Mouse (Mus musculus) cerebellum, adult 9-10 months (tissue): Measurements from ENCODE around the gene Loxl1.

Experiments used
- DNase-seq: peaks from one replicate; pipeline ENCODE4 v3.0.0; 2022

The Loxl1 gene

DNA sequence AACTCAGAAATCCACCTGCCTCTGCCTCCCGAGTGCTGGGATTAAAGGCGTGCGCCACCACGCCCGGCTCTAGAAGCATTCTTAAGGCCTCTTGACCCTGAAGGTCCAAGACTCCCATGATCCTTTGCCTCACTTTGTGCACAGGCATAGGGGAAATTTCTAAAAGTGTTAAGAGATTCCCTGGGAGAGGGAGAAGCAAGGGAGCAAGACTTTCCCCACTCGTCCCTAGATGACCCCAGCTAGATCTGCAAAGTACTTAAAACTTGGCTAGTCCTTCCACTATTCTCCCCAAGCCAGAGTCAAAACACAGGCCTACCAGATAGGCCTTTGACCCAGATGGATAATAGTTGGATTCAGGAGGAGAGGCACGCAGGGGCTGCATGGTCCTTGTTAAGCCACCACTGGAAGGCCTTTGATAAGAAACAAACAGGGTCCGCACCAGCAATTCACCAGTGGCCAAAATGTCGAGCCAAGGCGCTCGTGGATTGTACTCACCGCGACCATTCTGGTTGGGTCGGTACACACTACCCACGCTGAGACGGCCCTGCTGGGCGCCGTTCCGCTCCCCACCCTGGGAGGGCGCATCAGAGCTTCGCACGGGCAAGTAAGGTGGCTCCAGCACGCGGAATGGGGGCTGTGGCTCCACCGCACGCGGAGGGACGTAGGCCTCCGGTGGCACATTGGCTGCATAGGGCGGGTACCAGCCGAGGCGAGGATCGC lies 1.6 kb downstream of the Loxl1 start:
- DNase-seq, result no peak

DNA sequence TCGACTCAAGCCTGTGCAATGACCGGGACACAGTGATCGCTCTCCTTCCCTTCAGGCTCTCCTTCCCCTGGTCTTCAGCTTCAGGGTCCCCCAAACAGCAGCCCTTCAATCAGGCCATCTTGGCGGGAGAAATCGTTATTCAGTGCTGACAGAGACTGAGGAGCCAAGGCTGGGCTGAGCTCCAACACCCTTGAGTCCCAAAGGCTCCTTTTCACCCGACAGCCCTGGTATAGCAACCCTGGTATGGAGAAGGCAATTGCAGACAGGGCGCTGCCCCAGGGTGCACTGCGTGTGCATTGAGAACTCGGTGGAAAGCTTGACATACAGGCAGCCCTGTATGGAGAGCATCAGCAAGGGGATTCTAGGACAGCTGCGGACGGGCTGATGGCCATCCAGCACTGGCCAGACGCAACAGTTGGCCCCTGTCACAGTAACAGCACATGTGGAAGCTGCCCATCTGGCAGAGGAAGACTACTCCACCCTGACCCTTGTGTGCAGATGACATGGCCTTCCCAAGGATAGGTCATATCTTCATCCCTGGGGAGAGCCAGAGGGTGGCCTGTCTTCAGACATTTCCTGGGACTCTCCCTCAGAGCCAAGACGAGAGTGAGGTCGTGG lies 2.8 kb downstream of the Loxl1 start:
- no peak for DNase-seq

DNA sequence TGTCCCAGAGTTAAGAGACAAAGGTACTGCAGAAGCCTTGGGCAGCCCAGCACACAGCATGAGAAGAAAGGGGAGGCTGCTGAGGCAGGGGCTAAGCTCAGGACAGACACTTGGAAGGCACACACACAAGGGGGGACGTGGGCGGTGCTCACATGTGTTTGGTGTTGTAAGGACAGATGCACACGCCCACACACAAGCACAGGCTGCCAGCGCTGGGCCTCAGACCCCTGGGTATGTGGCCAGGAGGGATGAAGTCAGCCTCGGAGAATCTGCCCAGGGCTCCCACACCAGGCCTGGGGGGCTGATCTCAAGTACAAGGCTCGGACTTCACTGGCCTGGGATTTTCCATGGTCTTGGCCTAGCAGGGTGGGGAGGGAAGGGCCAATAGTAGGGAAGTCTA lies 4.6 kb downstream of the Loxl1 start:
- no peak for DNase-seq

DNA sequence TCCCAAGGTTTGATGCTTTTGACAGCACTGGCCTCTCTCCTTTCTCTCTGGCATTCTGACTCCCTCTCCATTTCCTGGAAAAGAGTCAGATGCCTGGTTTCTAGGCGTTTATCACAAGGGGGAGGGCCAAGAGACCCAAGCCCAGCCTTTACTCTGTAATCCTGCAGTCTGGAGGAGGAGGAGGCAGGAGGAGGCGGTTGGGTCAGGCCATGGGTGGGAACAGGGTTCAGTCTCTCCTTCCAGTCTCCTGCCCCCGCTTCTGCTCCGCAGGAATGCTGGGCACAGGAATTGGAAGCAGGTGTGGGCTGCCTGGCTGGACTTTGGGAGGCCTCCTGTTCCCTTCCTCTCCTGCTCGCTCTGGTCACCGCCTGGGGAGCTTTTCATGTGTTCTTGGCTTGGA lies 7.3 kb downstream of the Loxl1 start:
- peak; percentile 15 for DNase-seq

DNA sequence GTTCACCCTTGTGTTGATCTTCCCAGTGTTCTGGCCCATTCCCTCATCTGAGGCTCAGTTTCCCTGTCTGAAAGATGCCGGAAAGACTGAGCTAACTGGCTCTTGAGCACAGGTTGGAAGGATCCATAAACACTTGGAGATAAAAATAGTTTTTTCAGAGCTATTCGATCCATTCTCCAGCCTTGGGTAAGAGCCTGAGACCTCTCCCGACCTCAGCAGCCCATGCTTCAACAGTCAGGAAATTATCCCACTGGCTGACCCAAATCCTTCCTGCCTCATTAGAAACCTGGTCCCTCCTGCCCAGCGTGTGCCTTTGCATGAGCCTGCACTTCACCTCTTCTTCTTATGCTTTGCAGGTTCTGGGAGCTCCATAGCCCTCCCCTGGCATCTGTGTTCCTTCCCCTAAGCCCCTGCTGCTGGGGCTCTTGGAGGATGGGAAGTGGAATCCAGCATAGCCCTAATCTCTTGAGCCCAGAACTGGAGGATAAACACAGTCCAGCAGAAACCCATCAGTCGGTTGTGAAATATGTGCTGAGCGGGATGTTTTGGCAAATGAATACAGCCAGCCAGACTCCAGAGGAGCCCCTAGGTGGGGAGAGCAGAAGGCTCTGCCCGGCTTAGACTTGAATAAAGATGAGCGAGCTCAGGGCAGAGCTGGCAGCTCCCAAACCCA lies 9.3 kb downstream of the Loxl1 start:
- no peak for DNase-seq

DNA sequence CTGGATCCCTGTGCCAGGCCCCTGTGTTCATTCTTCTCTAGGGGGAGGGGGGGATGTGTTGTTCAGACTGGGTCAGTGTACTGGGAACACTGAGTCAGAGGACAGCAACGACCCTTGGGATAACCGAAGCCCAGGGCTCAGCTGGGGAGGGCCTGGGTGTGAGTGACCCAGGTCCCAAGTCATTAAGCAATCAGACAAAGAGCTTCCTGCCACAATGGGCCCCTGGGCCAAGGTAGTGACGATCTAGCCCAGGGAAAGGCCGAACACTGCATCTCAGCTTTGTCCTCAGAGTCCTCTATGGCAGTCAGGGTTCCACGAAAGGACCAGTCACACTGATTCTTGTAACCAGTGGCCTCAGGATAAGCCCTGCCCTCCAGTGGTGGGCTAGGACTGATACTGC lies 9.9 kb downstream of the Loxl1 start:
- no peak for DNase-seq

DNA sequence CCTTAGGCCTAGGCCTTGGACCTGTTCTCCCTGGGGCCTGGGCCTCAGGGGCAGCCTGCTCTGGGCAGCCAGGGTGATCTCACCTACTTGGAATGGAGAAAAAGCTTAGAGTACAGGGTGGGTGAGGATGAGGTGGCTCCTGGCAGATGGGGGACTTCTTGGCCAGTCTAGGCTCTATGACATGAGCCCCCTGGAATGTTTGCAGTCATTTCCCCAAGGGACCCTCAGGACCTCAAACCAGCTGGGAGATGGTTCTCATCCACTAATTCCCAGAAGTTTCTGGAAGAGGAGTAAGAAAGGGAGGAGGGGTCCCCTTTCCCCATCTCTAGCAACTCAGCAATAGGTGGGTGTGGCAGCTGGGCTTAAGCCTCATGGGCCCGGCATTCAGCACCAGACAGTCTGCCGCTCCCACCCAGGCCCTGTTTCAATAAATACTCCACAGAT lies 13.6 kb downstream of the Loxl1 start:
- DNase-seq, result no peak

DNA sequence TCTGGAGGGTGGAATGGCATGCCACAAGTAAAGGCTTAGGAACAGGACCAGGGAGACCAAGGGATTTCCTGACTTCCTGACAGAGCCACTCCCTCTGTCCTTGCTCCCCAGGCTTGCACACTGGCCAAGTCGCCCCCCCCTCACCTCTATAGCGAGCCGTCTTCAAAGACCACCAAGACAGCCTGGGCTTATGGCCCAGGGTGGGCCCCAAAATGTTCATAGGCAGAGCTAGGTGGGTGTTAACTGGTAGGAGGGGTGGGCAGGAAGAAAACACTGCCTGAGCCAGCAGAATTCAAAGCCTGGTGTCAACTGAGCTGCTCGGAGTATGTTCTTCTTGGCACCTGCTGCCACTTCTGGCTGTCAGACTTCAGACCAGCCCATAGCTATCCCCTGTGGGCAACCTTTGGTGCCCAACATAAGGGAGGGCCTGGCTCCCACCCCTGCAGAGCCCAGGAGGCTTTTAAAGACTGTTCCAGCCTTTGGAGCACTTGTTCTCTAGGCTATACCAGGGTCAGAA lies 15.0 kb downstream of the Loxl1 start:
- DNase-seq, result no peak

DNA sequence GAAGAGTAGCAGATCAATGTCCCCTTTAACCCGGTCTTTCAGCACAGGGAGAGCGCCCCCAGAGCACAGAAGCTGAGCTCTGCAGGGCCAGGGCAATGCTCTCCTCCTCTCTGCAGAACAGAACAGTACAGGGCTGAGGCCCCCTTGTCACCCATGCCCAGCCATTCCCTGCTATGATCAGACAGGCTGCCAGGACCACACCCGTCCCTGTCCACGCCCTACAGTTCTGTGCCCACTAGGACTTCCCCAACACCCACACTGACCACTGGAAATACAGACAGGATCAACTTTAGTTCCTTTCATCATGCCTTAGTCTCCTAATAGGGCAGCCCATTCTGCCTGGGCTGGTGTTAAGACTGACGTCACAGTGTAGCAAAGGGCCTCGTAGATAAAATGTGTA lies 15.9 kb downstream of the Loxl1 start:
- DNase-seq, result no peak

DNA sequence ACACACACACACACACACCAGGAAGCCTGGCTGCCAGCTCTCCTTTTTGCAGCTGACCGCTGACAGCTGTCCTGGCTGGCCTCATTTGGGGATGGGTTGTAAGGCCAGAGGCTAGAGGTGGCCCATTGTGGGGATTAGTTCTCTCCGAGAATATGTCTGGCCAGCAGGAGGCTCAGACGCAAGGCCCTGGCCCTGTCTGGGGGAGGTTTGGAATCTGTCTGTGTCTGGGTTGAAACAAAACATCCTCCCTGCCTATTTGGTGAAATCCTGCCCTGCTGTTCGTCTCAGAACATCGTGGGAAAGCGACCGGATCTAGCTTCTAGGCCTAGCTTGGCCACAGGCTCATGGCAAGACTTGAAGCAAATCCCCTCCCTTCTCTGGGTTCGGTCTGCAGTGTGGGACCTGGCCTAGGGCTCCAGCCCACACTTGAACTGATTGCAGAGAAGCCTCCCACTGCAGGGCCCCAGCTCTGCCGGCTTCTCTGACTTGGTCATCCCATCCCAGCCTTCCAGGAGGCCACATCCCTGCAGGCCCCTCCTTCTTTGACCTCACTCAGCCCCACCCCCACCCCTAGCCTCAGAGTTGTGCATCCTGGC lies 17.1 kb downstream of the Loxl1 start:
- DNase-seq, result no peak

DNA sequence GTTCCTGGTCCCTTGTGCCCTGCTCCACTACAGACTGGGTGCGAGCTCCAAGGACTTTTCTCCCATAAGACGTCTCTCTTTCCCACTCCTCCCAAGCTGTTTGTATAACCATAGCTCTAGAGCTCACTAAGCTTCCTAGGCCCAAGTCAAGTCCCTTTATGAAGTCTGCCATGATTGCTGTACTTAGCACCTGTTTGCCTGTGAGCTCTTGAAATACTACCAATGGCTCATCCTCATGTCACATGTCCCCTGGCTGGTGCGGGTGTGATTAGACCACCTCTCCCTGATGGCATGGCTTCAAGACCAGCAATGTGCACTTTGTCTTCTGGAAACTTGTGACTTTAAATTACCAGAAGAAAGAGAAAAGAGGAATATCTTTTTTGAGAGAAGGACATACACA lies 17.6 kb downstream of the Loxl1 start:
- DNase-seq, result no peak

DNA sequence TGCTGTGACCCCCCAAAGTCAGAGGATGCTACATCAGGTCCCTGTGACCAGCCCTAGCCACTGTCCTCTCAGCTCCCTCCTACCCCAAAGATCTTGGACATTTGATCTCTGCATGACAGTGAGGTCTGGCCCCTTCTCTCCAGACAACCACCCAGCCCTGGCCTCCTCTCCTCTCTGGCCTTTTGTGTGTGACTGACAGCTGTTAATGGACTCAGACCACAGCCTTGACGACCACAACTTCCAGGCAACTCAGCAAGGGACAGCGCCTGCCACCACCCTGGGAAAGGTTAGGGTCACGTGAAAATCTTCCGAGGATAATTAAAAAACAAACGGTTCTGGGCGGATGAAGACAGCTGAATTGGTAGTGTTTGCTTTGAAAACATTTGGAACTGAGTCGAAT lies 18.5 kb downstream of the Loxl1 start:
- DNase-seq, result no peak

DNA sequence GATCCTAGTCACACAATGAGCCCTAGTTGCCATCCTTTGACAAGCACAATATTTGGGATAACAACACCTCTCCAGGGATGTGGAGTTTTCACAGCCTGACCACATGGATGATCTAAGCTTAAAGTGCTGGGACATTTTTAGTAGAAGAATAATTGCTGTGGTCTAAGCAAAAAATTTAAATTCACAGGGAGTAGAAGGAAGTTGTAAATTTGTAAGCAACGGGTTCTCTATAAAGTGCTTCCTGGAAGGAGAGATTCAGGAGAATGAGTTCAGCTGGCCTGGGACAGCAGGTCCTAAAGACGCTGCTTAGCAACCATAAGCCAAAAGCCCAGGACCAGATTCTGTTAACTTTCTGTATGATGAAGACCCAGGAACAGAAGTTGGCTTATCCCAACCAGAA lies 23.1 kb downstream of the Loxl1 start:
- no peak for DNase-seq

DNA sequence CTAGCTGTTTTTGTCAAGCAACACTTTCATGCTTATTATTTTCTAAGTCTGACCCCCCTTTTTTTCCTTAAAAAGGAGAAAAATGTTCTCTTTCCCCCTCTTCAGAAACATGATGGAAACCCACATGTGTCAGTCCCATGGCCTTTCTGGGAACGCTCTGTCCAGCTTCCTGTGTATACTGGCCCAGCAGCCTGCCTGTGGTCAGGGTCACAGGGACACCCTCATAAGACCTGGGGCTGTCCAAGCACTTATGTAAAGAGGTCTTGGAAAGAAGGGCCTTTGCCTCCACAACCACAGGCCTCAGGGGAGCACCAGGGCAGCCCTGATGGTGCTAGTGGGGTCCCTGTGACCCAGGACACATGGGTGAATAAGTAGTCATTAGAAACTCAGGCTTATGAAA lies 23.9 kb downstream of the Loxl1 start:
- no peak for DNase-seq

DNA sequence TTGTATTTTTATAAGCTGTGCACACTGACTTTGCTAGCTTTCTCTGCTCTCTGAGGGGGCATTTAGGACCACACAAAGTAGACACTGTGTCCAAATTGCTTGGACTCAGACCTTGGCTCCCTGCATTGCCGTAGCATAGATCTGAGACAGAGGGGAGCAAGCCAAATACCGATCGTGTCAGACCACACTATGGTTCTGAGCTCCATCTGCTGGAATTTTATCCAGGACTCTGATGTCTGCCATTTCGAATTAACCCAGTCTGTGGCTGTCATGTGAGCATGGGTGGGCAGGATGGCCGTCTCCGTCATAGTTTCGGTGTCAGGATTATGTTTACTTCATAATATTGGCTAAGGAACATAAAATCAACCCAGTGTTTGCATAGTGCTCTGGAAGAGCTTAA lies 29.6 kb downstream of the Loxl1 start:
- DNase-seq, result no peak

DNA sequence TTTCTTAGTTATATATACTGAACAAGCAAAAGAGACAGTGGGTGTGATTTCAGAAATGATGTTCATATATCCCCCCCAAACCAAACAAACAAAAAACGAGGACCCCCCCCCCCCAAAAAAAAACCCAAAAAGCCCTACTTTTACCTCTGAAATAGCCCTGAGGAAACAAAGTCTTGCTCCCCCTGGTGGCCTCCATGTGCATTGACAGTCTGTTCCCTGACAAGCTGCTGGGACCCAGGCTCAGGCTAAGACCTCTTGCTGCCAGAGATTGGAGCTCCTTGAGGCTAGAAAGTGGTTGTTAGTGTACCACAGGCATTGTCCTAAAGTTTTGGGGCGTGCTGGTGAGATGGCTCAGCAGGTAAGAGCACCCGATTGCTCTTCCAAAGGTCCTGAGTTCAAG lies 31.4 kb downstream of the Loxl1 start:
- DNase-seq, result peak; percentile 35

DNA sequence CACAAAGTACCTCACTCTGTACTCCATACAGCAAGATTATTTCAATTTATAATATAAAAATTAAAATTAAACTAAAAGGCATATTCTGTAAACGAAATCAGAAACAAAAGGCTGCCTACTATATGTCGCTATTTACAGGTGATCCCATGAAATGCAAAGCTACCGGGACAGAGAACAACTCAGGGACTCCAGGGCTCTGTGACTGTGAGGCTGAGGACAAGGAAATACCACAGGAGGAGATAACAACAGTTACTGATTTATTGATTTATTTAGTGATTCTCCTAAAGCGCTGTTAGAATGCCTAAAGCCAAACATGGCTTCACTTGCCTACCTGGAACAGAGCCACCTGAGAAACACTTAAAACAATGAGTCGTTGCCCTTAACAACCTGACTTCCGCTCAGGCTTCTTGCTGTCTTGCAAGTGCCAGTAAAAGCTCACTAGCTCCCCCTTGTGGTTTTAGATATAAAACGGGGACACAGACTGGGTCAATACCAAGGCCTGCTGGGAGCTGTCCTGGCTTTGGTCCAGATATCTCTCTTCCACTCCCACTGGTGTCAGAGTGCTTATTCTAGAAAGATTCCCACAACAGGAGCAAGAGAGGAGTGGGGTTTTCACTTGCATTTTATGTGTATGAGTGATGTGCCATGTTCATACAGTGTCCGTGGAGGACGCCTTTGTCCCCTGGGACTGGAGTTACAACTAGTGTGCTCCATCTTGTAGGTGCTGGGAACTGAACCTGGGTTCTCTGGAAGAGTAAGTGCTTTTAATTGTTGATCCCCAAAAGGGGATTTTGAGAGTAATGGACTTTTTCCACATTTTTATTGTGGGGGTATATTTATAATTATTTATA lies 32.5 kb downstream of the Loxl1 start:
- DNase-seq, result peak; percentile 85

DNA sequence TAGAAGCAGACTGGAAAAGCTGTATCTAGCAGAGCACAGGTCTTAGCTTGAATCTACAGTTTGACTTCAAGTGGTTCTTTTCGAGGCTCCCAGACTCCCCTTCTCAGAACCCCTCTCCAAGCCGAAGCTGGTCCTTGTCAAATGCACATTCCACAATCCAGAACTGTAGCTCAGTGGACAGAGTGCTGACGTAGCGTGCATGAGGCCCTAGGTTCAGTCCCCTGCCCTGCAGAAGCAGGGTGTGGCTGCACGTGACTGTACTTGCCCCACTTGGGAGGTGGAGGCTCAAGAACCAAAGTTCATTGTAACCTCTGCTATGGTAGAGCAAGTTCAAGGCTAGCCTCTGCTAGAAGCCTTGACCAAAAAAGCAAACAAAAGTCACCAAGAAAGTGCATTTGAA lies 33.2 kb downstream of the Loxl1 start:
- no peak for DNase-seq

DNA sequence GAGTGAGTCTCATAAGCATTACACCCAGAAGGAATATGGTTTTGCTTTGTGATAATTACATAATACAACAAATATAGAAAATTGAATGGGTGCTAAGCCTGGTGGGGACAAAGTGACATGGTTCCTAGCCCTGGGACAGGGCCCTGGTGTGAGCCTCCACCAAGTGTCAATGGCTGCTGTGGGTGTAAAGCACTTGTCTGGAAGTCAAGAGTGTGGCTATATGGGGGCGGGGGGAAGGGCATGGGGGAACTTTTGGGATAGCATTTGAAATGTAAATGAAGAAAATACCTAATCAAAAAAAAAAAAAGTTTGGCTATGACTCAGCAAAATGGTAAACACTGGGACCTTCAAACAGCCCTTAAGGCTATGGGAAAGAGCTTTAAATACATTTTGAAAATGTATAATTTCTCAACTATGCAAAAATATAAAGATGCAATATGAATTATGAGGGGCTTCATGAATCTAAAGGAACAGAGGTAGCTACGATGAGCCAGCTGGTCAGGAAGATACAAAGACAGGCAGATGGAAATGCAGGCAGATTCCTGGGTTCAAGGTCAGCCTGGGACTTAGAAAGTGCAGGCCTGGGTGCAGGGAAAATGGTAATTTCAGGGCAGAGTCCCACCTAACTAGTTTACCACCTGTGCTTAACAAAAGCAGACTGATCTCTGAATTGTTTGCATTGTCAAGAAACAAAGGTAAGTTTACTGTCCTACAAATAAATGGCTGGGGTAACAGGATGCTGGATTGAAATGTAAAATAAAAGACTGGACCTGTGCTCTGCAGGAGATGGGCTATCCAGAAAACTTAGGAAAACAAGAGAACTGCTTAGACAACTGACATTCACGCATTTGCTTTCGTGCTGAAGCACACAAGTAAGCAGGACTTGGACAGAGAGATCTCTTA lies 33.9 kb downstream of the Loxl1 start:
- no peak for DNase-seq

DNA sequence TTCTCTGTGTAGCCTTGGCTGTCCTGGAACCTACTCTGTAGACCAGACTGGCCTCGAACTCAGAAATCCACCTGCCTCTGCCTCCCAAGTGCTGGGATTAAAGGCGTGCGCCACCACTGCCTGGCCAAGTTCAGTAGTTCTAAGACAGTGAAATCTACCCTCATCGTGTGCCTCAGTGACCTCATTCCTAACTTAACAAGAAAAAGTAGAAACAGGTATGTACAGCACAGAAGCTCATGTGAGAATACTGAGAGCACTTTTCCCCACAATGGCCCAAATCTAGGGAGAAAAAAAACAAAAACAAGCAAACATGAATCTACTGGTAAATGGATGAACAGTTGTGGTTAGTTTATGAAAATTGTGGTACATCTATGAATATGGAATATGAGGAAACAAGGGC lies 34.7 kb downstream of the Loxl1 start:
- DNase-seq, result no peak

DNA sequence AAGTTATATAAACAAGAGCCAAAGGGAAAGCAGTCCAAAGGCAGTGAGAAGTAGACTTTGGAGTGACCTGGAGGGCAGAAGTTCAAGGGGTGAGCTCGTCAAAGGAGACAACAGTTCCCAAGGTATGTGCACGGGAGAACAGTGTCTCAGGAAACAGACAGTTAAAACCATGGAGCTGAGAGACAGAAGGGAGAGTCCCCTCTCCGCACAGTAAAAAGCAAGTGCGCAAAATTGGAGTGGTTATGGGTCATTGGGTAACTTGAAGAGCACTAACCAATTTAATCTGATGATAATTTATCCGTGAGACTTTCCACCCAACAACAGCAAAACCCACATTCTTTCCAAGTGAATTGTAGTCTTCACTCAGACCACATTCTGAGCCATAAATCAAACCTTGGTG lies 36.6 kb downstream of the Loxl1 start:
- DNase-seq, result no peak

DNA sequence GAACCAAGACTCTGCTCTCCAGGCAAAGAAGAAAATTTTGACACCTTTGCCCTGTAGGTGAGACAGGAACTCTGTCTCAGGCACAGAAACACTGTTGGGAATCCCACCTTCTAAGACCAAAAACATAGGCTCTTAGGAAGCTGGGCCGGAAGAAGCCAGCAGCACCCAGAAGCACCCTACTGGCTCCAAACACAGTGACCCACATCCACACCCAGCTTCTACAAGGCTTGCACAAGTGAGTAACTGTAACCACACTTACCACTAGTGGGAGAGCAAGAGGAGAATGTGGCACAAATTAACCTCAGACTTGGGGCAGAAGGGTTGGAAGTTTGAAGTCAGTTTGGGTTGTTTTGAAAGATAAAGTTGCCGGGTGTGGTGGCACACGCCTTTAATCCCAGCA lies 37.2 kb downstream of the Loxl1 start:
- no peak for DNase-seq
